10 mouse cellular contexts compared by ENCODE assay signal in genomic region chr14:32772791-32773190, GRCm38 (mm10). TPM values are rescaled to one million over a fixed set of nuclear protein-coding genes. Genes with fewer than 3 reads are reported as not detected.
DNase-seq lines count a peak whose midpoint lies in the region; ATAC-seq lines count a peak whose summit lies in the region.
"Had no signal": no experiment of that assay in that cellular context is flagged by ENCODE, and none has a peak within 500 bp of the region (broad histone marks: within the 10 kb centered on the region; RNA-seq: fewer than 3 reads in every experiment).

No protein-coding gene starts in this region.

- H3K36me3 ChIP-seq in forebrain, embryonic 10.5 days (replicated peaks), result no peaks in the 10 kb centered on the region
- H3K36me3 ChIP-seq: neural tube, embryonic 13.5 days had no signal

- ATAC-seq in erythroblast, adult 5-6 weeks (replicated peaks; ENCODE audit: low FRiP score, poor library complexity, severe bottlenecking), result no peak
- ATAC-seq: Patski had no signal

- WGBS in forebrain, embryonic 10.5 days, result 55% methylated on average over 3 of the region's 3 CpGs

- no peaks in the 10 kb centered on the region for H3K27me3 ChIP-seq in forebrain, embryonic 10.5 days (ENCODE audit: poor library complexity, severe bottlenecking)
- H3K27me3 ChIP-seq: neural tube, embryonic 13.5 days had no signal

- no peaks in the 10 kb centered on the region for H3K9me3 ChIP-seq in forebrain, embryonic 10.5 days
- H3K9me3 ChIP-seq: neural tube, embryonic 13.5 days had no signal

- no peak overlapping the region for H3K4me3 ChIP-seq in forebrain, embryonic 10.5 days
- H3K4me3 ChIP-seq: neural tube, embryonic 13.5 days had no signal

- no peak overlapping the region for H3K27ac ChIP-seq in forebrain, embryonic 10.5 days
- H3K27ac ChIP-seq: neural tube, embryonic 13.5 days had no signal

- DNase-seq in gastrocnemius, postnatal 10 days, result peak; percentile 39
- DNase-seq in gastrocnemius, adult 8-10 months (ENCODE audit: low spot score in 2 of 2), result no peak
- peak; percentile 68 for DNase-seq in testis, postnatal 10 days (ENCODE audit: low spot score)
- DNase-seq in testis, postnatal 14 days (ENCODE audit: low spot score), result no peak
- peak; percentile 20 for DNase-seq in heart, adult 8-10 months (ENCODE audit: low spot score)
- peak; percentile 29 for DNase-seq in lung, postnatal 25 days (ENCODE audit: low spot score)
- DNase-seq in forebrain, embryonic 10.5 days (ENCODE audit: extremely low spot score, low spot score), result no peak

- H3K4me1 ChIP-seq in forebrain, embryonic 10.5 days, result no peaks in the 10 kb centered on the region
- H3K4me1 ChIP-seq: neural tube, embryonic 13.5 days had no signal

RNA-seq across cellular contexts. Expression of gene Tmem273, which starts 13.0 kb away (rescaled TPM):
- under 1 TPM in 1 of 2 experiments, not detected in 1; 0.73 TPM for total RNA-seq in gastrocnemius, postnatal 10 days (2021)
- total RNA-seq in gastrocnemius, adult 8-10 months (2022), result not detected
- 1 to 10 TPM in 2 of 4 experiments, under 1 TPM in 2; 0.19 to 1.9 (median 1.1) TPM for total RNA-seq in heart, adult 8-10 months (2022)
- total RNA-seq in erythroblast, adult 5-6 weeks (2015; ENCODE audit: low replicate concordance), result 3.3 and 7.3 TPM in 2 replicates
- 2.0 and 8.8 TPM in 2 replicates for total RNA-seq in erythroblast, adult 5-6 weeks (2017; ENCODE audit: low replicate concordance)
- 0.37 and 0.62 TPM in 2 replicates for polyA plus RNA-seq in forebrain, embryonic 10.5 days (2016; fragmentation: Nextera tagmentation; extraction: Ambion mirVana)
- polyA plus RNA-seq: Patski had no signal

Comparison
In these comparisons a context has a peak if more than half of its experiments do, and no peak if none do; other contexts are left out.
1. DNase-seq: peak in gastrocnemius, postnatal 10 days (single experiment), testis, postnatal 10 days (single experiment), heart, adult 8-10 months (single experiment) and lung, postnatal 25 days (single experiment); none in gastrocnemius, adult 8-10 months (0 of 2), testis, postnatal 14 days (single experiment) and forebrain, embryonic 10.5 days (single experiment).